Comparison of ENCODE assay signal across 9 mouse cellular contexts in genomic region chr5:148958355-148958754, GRCm38 (mm10). TPM values are rescaled to one million over a fixed set of nuclear protein-coding genes. Genes with fewer than 3 reads are reported as not detected.
DNase-seq lines count a peak whose midpoint lies in the region; ATAC-seq and TF ChIP-seq lines count a peak whose summit lies in the region.
"Had no signal": no experiment of that assay in that cellular context is flagged by ENCODE, and none has a peak within 500 bp of the region (broad histone marks: within the 10 kb centered on the region; RNA-seq: fewer than 3 reads in every experiment).

No protein-coding gene starts in this region.

- WGBS in midbrain, embryonic 14.5 days = 43% methylated on average over 9 of the region's 9 CpGs
- WGBS in forebrain, embryonic 16.5 days = 39% methylated on average over 9 of the region's 9 CpGs

- no peak overlapping the region for H3K9ac ChIP-seq in midbrain, embryonic 14.5 days (replicated peaks; ENCODE audit: low read length)
- no peak overlapping the region for H3K9ac ChIP-seq in forebrain, embryonic 16.5 days (replicated peaks; ENCODE audit: low read depth, low read length)

- H3K4me1 ChIP-seq in E14TG2a.4 (replicated peaks; ENCODE audit: low read depth, low read length) = peaks cover 66% of the 10 kb centered on the region
- H3K4me1 ChIP-seq in midbrain, embryonic 14.5 days (ENCODE audit: control insufficient read depth, insufficient read depth, low read length) = peaks cover 13% of the 10 kb centered on the region
- H3K4me1 ChIP-seq in forebrain, embryonic 16.5 days (replicated peaks; ENCODE audit: control insufficient read depth, insufficient read depth, low read length) = peaks cover 13% of the 10 kb centered on the region

- no peak overlapping the region for H3K4me3 ChIP-seq in gastrocnemius, adult 2 months
- peak overlapping the region; percentile 74; the same call in 1 of the 2 replicates for H3K4me3 ChIP-seq in E14TG2a.4 (replicated peaks; ENCODE audit: low read length)
- no peak overlapping the region for H3K4me3 ChIP-seq in midbrain, embryonic 14.5 days (replicated peaks; ENCODE audit: low read depth, low read length)
- H3K4me3 ChIP-seq in forebrain, embryonic 16.5 days (replicated peaks; ENCODE audit: low read length) = no peak overlapping the region

- 0 out of 2 replicates have a peak, but pooled peaks cover 5% of the 10 kb centered on the region for H3K27me3 ChIP-seq in E14TG2a.4 (ENCODE audit: insufficient read depth, low read length)
- H3K27me3 ChIP-seq in midbrain, embryonic 14.5 days (ENCODE audit: control insufficient read depth, insufficient read depth, low read length) = no peaks in the 10 kb centered on the region
- no peaks in the 10 kb centered on the region for H3K27me3 ChIP-seq in forebrain, embryonic 16.5 days (replicated peaks; ENCODE audit: control insufficient read depth, insufficient read depth, low read length)

- no peak for DNase-seq in gastrocnemius, adult 2 months
- no peak for DNase-seq in gastrocnemius, postnatal 25 days
- DNase-seq in induced T-regulatory cell, adult 2 months (ENCODE audit: low read depth) = peak; percentile 65
- no peak for DNase-seq in frontal cortex, postnatal 10 days (ENCODE audit: low spot score in 2 of 2)
- DNase-seq in midbrain, embryonic 14.5 days = no peak

- peak; percentile 61 for TF ChIP-seq CTCF in gastrocnemius, adult 2 months (IDR thresholded peaks at IDR 0.05)
- TF ChIP-seq CTCF in E14TG2a.4 (conservative IDR thresholded peaks at IDR 0.05; ENCODE audit: low read length) = peak; percentile 85

- intact Hi-C loops in gastrocnemius, adult 2 months (cut with DNase I) = no loop called here

- no peak overlapping the region for H3K27ac ChIP-seq in gastrocnemius, adult 2 months
- H3K27ac ChIP-seq in midbrain, embryonic 14.5 days (replicated peaks; ENCODE audit: low read depth, low read length) = no peak overlapping the region
- H3K27ac ChIP-seq in forebrain, embryonic 16.5 days (ENCODE audit: low read length) = no peak overlapping the region

- H3K9me3 ChIP-seq in E14TG2a.4 (ENCODE audit: low read length) = no peaks in the 10 kb centered on the region
- no peaks in the 10 kb centered on the region for H3K9me3 ChIP-seq in midbrain, embryonic 14.5 days (ENCODE audit: control insufficient read depth, low read length)
- no peaks in the 10 kb centered on the region for H3K9me3 ChIP-seq in forebrain, embryonic 16.5 days (ENCODE audit: control insufficient read depth, low read length)

- no peaks in the 10 kb centered on the region for H3K36me3 ChIP-seq in E14TG2a.4 (ENCODE audit: insufficient read depth, low read length)
- no peaks in the 10 kb centered on the region for H3K36me3 ChIP-seq in midbrain, embryonic 14.5 days (ENCODE audit: control insufficient read depth, insufficient read depth, low read length)
- no peaks in the 10 kb centered on the region for H3K36me3 ChIP-seq in forebrain, embryonic 16.5 days (ENCODE audit: control insufficient read depth, insufficient read depth)
- H3K36me3 ChIP-seq: G1E had no signal

- peak; percentile 23; the same call in 1 of the 2 replicates for ATAC-seq in megakaryocyte progenitor cell, adult 5-6 weeks (replicated peaks; ENCODE audit: poor library complexity)
- ATAC-seq in midbrain, embryonic 14.5 days (ENCODE audit: low FRiP score, low TSS enrichment) = no peak
- no peak for ATAC-seq in forebrain, embryonic 16.5 days

- no peak overlapping the region for H3K4me2 ChIP-seq in midbrain, embryonic 14.5 days (ENCODE audit: low read length)
- no peak overlapping the region for H3K4me2 ChIP-seq in forebrain, embryonic 16.5 days (ENCODE audit: low read length)

RNA-seq across cellular contexts. Expression of gene Katnal1, which starts 29.2 kb away (rescaled TPM):
- total RNA-seq in gastrocnemius, adult 2 months (2021) = 1 to 10 TPM; 4.2 to 5.6 TPM
- 1 to 10 TPM; 4.3 to 4.5 TPM for total RNA-seq in gastrocnemius, postnatal 25 days (2021)
- 5.6 and 6.5 TPM in 2 replicates for total RNA-seq in megakaryocyte progenitor cell, adult 5-6 weeks (2015)
- total RNA-seq in megakaryocyte progenitor cell, adult 5-6 weeks (2017) = 6.9 and 9.0 TPM in 2 replicates
- 30.9 and 42.8 TPM in 2 replicates for polyA plus RNA-seq in midbrain, embryonic 14.5 days (2014; fragmentation: Nextera tagmentation; extraction: Ambion mirVana)
- polyA plus RNA-seq in forebrain, embryonic 16.5 days (2015; fragmentation: Nextera tagmentation; extraction: Ambion mirVana) = 39.6 and 44.3 TPM in 2 replicates
- polyA plus RNA-seq: G1E had no signal

RNA-seq across cellular contexts. Expression of gene Gm42791, which starts 36.6 kb away (rescaled TPM):
- total RNA-seq in gastrocnemius, adult 2 months (2021) = 1 to 10 TPM; 2.8 to 5.1 TPM
- 1 to 10 TPM; 3.6 to 3.8 TPM for total RNA-seq in gastrocnemius, postnatal 25 days (2021)
- not detected in 2 replicates for total RNA-seq in megakaryocyte progenitor cell, adult 5-6 weeks (2015)
- not detected in 2 replicates for total RNA-seq in megakaryocyte progenitor cell, adult 5-6 weeks (2017)
- not detected in 2 replicates for polyA plus RNA-seq in midbrain, embryonic 14.5 days (2014; fragmentation: Nextera tagmentation; extraction: Ambion mirVana)
- 4.4 and 5.8 TPM in 2 replicates for polyA plus RNA-seq in forebrain, embryonic 16.5 days (2015; fragmentation: Nextera tagmentation; extraction: Ambion mirVana)
- total RNA-seq: G1E had no signal
- polyA plus RNA-seq: G1E had no signal
